ENCODE assay signal across 30 mouse cellular contexts in genomic region chr6:30353661-30354060, GRCm38 (mm10). TPM values are rescaled to one million over a fixed set of nuclear protein-coding genes. Genes with fewer than 3 reads are reported as not detected.
DNase-seq lines count a peak whose midpoint lies in the region; ATAC-seq and TF ChIP-seq lines count a peak whose summit lies in the region.
"Had no signal": no experiment of that assay in that cellular context is flagged by ENCODE, and none has a peak within 500 bp of the region (broad histone marks: within the 10 kb centered on the region; RNA-seq: fewer than 3 reads in every experiment).

No protein-coding gene starts in this region.

- intact Hi-C loops in gastrocnemius, adult 2 months (cut with DNase I) = loop anchor here (10.0 kb wide), 2 partner anchors 239 to 439 kb away; partner anchors contain the start of gene Strip2
- intact Hi-C loops in left cerebral cortex, postnatal 36 days (cut with DNase I) = no loop called here

- no peak overlapping the region for H3K9ac ChIP-seq in midbrain, embryonic 11.5 days (ENCODE audit: low read length)
- H3K9ac ChIP-seq: embryonic facial prominence, embryonic 13.5 days; hindbrain, embryonic 15.5 days; kidney, embryonic 15.5 days; limb, embryonic 15.5 days; liver, embryonic 13.5 days; midbrain, embryonic 15.5 days; neural tube, embryonic 12.5 days had no signal

- H3K36me3 ChIP-seq in midbrain, embryonic 11.5 days (ENCODE audit: control insufficient read depth, insufficient read depth, low read length) = no peaks in the 10 kb centered on the region
- H3K36me3 ChIP-seq: embryonic facial prominence, embryonic 13.5 days; forebrain, embryonic 10.5 days; hindbrain, embryonic 10.5 days; hindbrain, embryonic 15.5 days; kidney, embryonic 15.5 days; limb, embryonic 15.5 days; liver, embryonic 13.5 days; midbrain, embryonic 15.5 days; neural tube, embryonic 12.5 days had no signal

- no peak for TF ChIP-seq CTCF in gastrocnemius, adult 2 months (IDR thresholded peaks at IDR 0.05)

- no peaks in the 10 kb centered on the region for H3K9me3 ChIP-seq in midbrain, embryonic 11.5 days (ENCODE audit: control insufficient read depth, low read length)
- H3K9me3 ChIP-seq: embryonic facial prominence, embryonic 13.5 days; forebrain, embryonic 10.5 days; hindbrain, embryonic 10.5 days; hindbrain, embryonic 15.5 days; kidney, embryonic 15.5 days; limb, embryonic 15.5 days; liver, embryonic 13.5 days; midbrain, embryonic 15.5 days; neural tube, embryonic 12.5 days had no signal

- H3K27me3 ChIP-seq in midbrain, embryonic 11.5 days (ENCODE audit: control insufficient read depth, insufficient read depth, low read length) = no peaks in the 10 kb centered on the region
- H3K27me3 ChIP-seq: embryonic facial prominence, embryonic 13.5 days; hindbrain, embryonic 15.5 days; kidney, embryonic 15.5 days; limb, embryonic 15.5 days; liver, embryonic 13.5 days; midbrain, embryonic 15.5 days; neural tube, embryonic 12.5 days had no signal

- no peak overlapping the region for H3K27ac ChIP-seq in gastrocnemius, adult 2 months
- H3K27ac ChIP-seq in midbrain, embryonic 11.5 days (ENCODE audit: low read depth, low read length) = no peak overlapping the region
- H3K27ac ChIP-seq: embryonic facial prominence, embryonic 13.5 days; forebrain, embryonic 10.5 days; hindbrain, embryonic 10.5 days; hindbrain, embryonic 15.5 days; kidney, embryonic 15.5 days; limb, embryonic 15.5 days; liver, embryonic 13.5 days; midbrain, embryonic 15.5 days; neural tube, embryonic 12.5 days had no signal

- no peaks in the 10 kb centered on the region for H3K4me1 ChIP-seq in midbrain, embryonic 11.5 days (ENCODE audit: control insufficient read depth, insufficient read depth, low read length)
- H3K4me1 ChIP-seq: embryonic facial prominence, embryonic 13.5 days; hindbrain, embryonic 15.5 days; midbrain, embryonic 15.5 days; neural tube, embryonic 12.5 days had no signal

- 72% methylated on average over 8 of the region's 8 CpGs for WGBS in midbrain, embryonic 11.5 days

- peak; percentile 41 for DNase-seq in gastrocnemius, adult 2 months
- DNase-seq in gastrocnemius, adult 8-10 months (ENCODE audit: low spot score in 2 of 2) = no peak
- peak; percentile 26 for DNase-seq in thymus, postnatal 4 days
- no peak for DNase-seq in thymus, adult 18-20 months
- DNase-seq in induced T-regulatory cell, adult 2 months (ENCODE audit: low read depth) = peak; percentile 46
- DNase-seq in midbrain, embryonic 11.5 days (ENCODE audit: low spot score, missing footprints) = no peak
- no peak for DNase-seq in urinary bladder, postnatal 36 days (ENCODE audit: low spot score in 2 of 2)
- no peak for DNase-seq in left cerebral cortex, postnatal 36 days (ENCODE audit: low spot score in 2 of 2)
- DNase-seq: cerebellum, adult 9-10 months; cerebellum, postnatal 36 days; embryo, embryonic 11 days; gastrocnemius, postnatal 10 days; heart, postnatal 14 days; kidney, adult 18-20 months; kidney, postnatal 4 days; left cerebral cortex, postnatal 4 days; liver, embryonic 13.5 days; lung, adult 18-20 months; lung, postnatal 4 days; right cerebral cortex, postnatal 25 days had no signal

- ATAC-seq in midbrain, embryonic 11.5 days (ENCODE audit: low FRiP score) = no peak
- ATAC-seq: forebrain, embryonic 16.5 days; lung, postnatal 0 days; midbrain, embryonic 15.5 days had no signal

- no peak overlapping the region for H3K4me2 ChIP-seq in midbrain, embryonic 11.5 days
- H3K4me2 ChIP-seq: embryonic facial prominence, embryonic 13.5 days; hindbrain, embryonic 15.5 days; kidney, embryonic 15.5 days; limb, embryonic 15.5 days; liver, embryonic 13.5 days; midbrain, embryonic 15.5 days; neural tube, embryonic 12.5 days had no signal

- no peak overlapping the region for H3K4me3 ChIP-seq in gastrocnemius, adult 2 months
- H3K4me3 ChIP-seq in midbrain, embryonic 11.5 days (ENCODE audit: low read depth, low read length) = no peak overlapping the region
- H3K4me3 ChIP-seq: embryonic facial prominence, embryonic 13.5 days; forebrain, embryonic 10.5 days; hindbrain, embryonic 10.5 days; hindbrain, embryonic 15.5 days; kidney, embryonic 15.5 days; limb, embryonic 15.5 days; liver, embryonic 13.5 days; midbrain, embryonic 15.5 days; neural tube, embryonic 12.5 days had no signal

RNA-seq across cellular contexts. Expression of gene Zc3hc1, which starts 37.2 kb away (rescaled TPM):
- total RNA-seq in gastrocnemius, adult 2 months (2021) = 10 to 100 TPM; 15.5 to 19.3 TPM
- 10 to 100 TPM; 17.6 to 20.2 (median 19.3) TPM for total RNA-seq in gastrocnemius, adult 8-10 months (2022)
- 75.4 and 76.8 TPM in 2 replicates for polyA plus RNA-seq in midbrain, embryonic 11.5 days (2014; fragmentation: Nextera tagmentation; extraction: Ambion mirVana)
- total RNA-seq in left cerebral cortex, postnatal 36 days (2021) = 10 to 100 TPM; 24.9 to 26.3 TPM

RNA-seq across cellular contexts. Expression of gene Klhdc10, which starts 48.0 kb away (rescaled TPM):
- total RNA-seq in gastrocnemius, adult 2 months (2021) = 10 to 100 TPM; 35.8 to 44.4 TPM
- 10 to 100 TPM; 35.6 to 46.1 (median 40.0) TPM for total RNA-seq in gastrocnemius, adult 8-10 months (2022)
- polyA plus RNA-seq in midbrain, embryonic 11.5 days (2014; fragmentation: Nextera tagmentation; extraction: Ambion mirVana) = 28.3 and 28.8 TPM in 2 replicates
- 10 to 100 TPM; 98.0 to 99.2 TPM for total RNA-seq in left cerebral cortex, postnatal 36 days (2021)

RNA-seq across cellular contexts. Expression of gene Ube2h, which starts 49.3 kb away (rescaled TPM):
- 10 to 100 TPM; 39.6 to 81.2 TPM for total RNA-seq in gastrocnemius, adult 2 months (2021)
- 10 to 100 TPM; 47.9 to 63.1 (median 52.5) TPM for total RNA-seq in gastrocnemius, adult 8-10 months (2022)
- polyA plus RNA-seq in midbrain, embryonic 11.5 days (2014; fragmentation: Nextera tagmentation; extraction: Ambion mirVana) = 52.3 and 53.6 TPM in 2 replicates
- 10 to 100 TPM; 90.2 to 95.1 TPM for total RNA-seq in left cerebral cortex, postnatal 36 days (2021)

Comparison
In these comparisons a context has a peak if more than half of its experiments do, and no peak if none do; other contexts are left out.
1. DNase-seq: peak in gastrocnemius, adult 2 months (single experiment), thymus, postnatal 4 days (single experiment) and induced T-regulatory cell, adult 2 months (single experiment); none in gastrocnemius, adult 8-10 months (0 of 2), thymus, adult 18-20 months (0 of 2), midbrain, embryonic 11.5 days (single experiment), urinary bladder, postnatal 36 days (0 of 2) and left cerebral cortex, postnatal 36 days (0 of 2).